10 mouse cellular contexts compared by ENCODE assay signal in genomic region chr3:53465330-53465729, GRCm38 (mm10). TPM values are rescaled to one million over a fixed set of nuclear protein-coding genes. Genes with fewer than 3 reads are reported as not detected.
DNase-seq lines count a peak whose midpoint lies in the region; ATAC-seq lines count a peak whose summit lies in the region.
"Had no signal": no experiment of that assay in that cellular context is flagged by ENCODE, and none has a peak within 500 bp of the region (broad histone marks: within the 10 kb centered on the region; RNA-seq: fewer than 3 reads in every experiment).

No protein-coding gene starts in this region.

- no peak for DNase-seq in heart, postnatal 25 days (ENCODE audit: low spot score)
- DNase-seq in MEL-GATA-1-ER (ENCODE audit: extremely low read depth, low read depth), result peak; percentile 13
- no peak for DNase-seq in hindbrain, embryonic 11.5 days (ENCODE audit: low spot score)
- no peak for DNase-seq in midbrain, embryonic 11.5 days (ENCODE audit: low spot score, missing footprints)
- no peak for DNase-seq in right cerebral cortex, postnatal 25 days
- DNase-seq in thymus, postnatal 25 days, result no peak
- DNase-seq in gastrocnemius, postnatal 4 days (ENCODE audit: low spot score in 2 of 2), result no peak

- intact Hi-C loops in heart, postnatal 25 days (cut with DNase I), result no loop called here

- no peaks in the 10 kb centered on the region for H3K9me3 ChIP-seq in heart, embryonic 16.5 days (replicated peaks; ENCODE audit: control insufficient read depth, low read length)
- H3K9me3 ChIP-seq in hindbrain, embryonic 11.5 days (ENCODE audit: control insufficient read depth, low read length), result no peaks in the 10 kb centered on the region
- H3K9me3 ChIP-seq in midbrain, embryonic 11.5 days (ENCODE audit: control insufficient read depth, low read length), result no peaks in the 10 kb centered on the region

- H3K4me2 ChIP-seq in heart, embryonic 16.5 days (ENCODE audit: low read depth, low read length), result peak overlapping the region; percentile 91
- peak overlapping the region; percentile 42 for H3K4me2 ChIP-seq in hindbrain, embryonic 11.5 days (replicated peaks; ENCODE audit: low read depth, low read length)
- H3K4me2 ChIP-seq in midbrain, embryonic 11.5 days, result peak overlapping the region; percentile 79

- H3K4me3 ChIP-seq in heart, embryonic 16.5 days (ENCODE audit: low read length), result peak overlapping the region; percentile 6
- H3K4me3 ChIP-seq in hindbrain, embryonic 11.5 days (ENCODE audit: low read depth, low read length), result peak overlapping the region; percentile 66
- H3K4me3 ChIP-seq in midbrain, embryonic 11.5 days (ENCODE audit: low read depth, low read length), result peak overlapping the region; percentile 64

- peak overlapping the region; percentile 29; the same call in 1 of the 2 replicates for H3K9ac ChIP-seq in heart, embryonic 16.5 days (ENCODE audit: low read length)
- no peak overlapping the region for H3K9ac ChIP-seq in hindbrain, embryonic 11.5 days (ENCODE audit: low read depth, low read length)
- 0 out of 2 replicates have a peak overlapping the region, but pooled peaks have one; percentile 18 for H3K9ac ChIP-seq in midbrain, embryonic 11.5 days (ENCODE audit: low read length)

- WGBS in heart, embryonic 16.5 days, result 30% methylated on average over 6 of the region's 6 CpGs
- WGBS in hindbrain, embryonic 11.5 days, result 70% methylated on average over 6 of the region's 6 CpGs
- 77% methylated on average over 6 of the region's 6 CpGs for WGBS in midbrain, embryonic 11.5 days

- peaks cover 23% of the 10 kb centered on the region for H3K4me1 ChIP-seq in heart, embryonic 16.5 days (ENCODE audit: control insufficient read depth, insufficient read depth, low read length)
- peaks cover 7% of the 10 kb centered on the region; the same call in 1 of the 2 replicates for H3K4me1 ChIP-seq in hindbrain, embryonic 11.5 days (replicated peaks; ENCODE audit: control insufficient read depth, insufficient read depth, low read length)
- peaks cover 14% of the 10 kb centered on the region for H3K4me1 ChIP-seq in midbrain, embryonic 11.5 days (ENCODE audit: control insufficient read depth, insufficient read depth, low read length)

- H3K27me3 ChIP-seq in heart, embryonic 16.5 days (ENCODE audit: control insufficient read depth, insufficient read depth, low read length), result no peaks in the 10 kb centered on the region
- H3K27me3 ChIP-seq in hindbrain, embryonic 11.5 days (ENCODE audit: control insufficient read depth, insufficient read depth, low read length), result no peaks in the 10 kb centered on the region
- no peaks in the 10 kb centered on the region for H3K27me3 ChIP-seq in midbrain, embryonic 11.5 days (ENCODE audit: control insufficient read depth, insufficient read depth, low read length)
- H3K27me3 ChIP-seq: Patski had no signal

- no peak overlapping the region for H3K27ac ChIP-seq in heart, embryonic 16.5 days (ENCODE audit: low read length)
- no peak overlapping the region for H3K27ac ChIP-seq in hindbrain, embryonic 11.5 days (ENCODE audit: low read depth, low read length)
- H3K27ac ChIP-seq in midbrain, embryonic 11.5 days (ENCODE audit: low read depth, low read length), result no peak overlapping the region

- 0 out of 2 replicates have a peak, but pooled peaks cover 9% of the 10 kb centered on the region for H3K36me3 ChIP-seq in heart, embryonic 16.5 days (ENCODE audit: control insufficient read depth, insufficient read depth)
- no peaks in the 10 kb centered on the region for H3K36me3 ChIP-seq in hindbrain, embryonic 11.5 days (ENCODE audit: control insufficient read depth, insufficient read depth, low read length)
- no peaks in the 10 kb centered on the region for H3K36me3 ChIP-seq in midbrain, embryonic 11.5 days (ENCODE audit: control insufficient read depth, insufficient read depth, low read length)

- ATAC-seq in heart, embryonic 16.5 days (replicated peaks; ENCODE audit: extremely low read depth, insufficient read depth, low FRiP score), result no peak
- ATAC-seq in hindbrain, embryonic 11.5 days (ENCODE audit: low FRiP score), result no peak
- no peak for ATAC-seq in midbrain, embryonic 11.5 days (ENCODE audit: low FRiP score)
- ATAC-seq: Patski had no signal

RNA-seq across cellular contexts. Expression of gene Proser1, which starts 1.9 kb away (rescaled TPM):
- 11.2 and 11.7 TPM in 2 replicates for polyA plus RNA-seq in heart, embryonic 16.5 days (2015; fragmentation: Nextera tagmentation; extraction: Ambion mirVana)
- total RNA-seq in heart, postnatal 25 days (2021), result 1 to 10 TPM; 8.8 to 9.7 TPM
- polyA plus RNA-seq in hindbrain, embryonic 11.5 days (2014; fragmentation: Nextera tagmentation; extraction: Ambion mirVana), result 25.5 and 30.2 TPM in 2 replicates
- 20.7 and 24.1 TPM in 2 replicates for polyA plus RNA-seq in midbrain, embryonic 11.5 days (2014; fragmentation: Nextera tagmentation; extraction: Ambion mirVana)
- 10 to 100 TPM; 14.8 to 19.7 TPM for total RNA-seq in gastrocnemius, postnatal 4 days (2021)

RNA-seq across cellular contexts. Expression of gene Nhlrc3, which starts 2.2 kb away (rescaled TPM):
- 6.0 and 6.4 TPM in 2 replicates for polyA plus RNA-seq in heart, embryonic 16.5 days (2015; fragmentation: Nextera tagmentation; extraction: Ambion mirVana)
- total RNA-seq in heart, postnatal 25 days (2021), result 1 to 10 TPM; 4.9 TPM
- 8.2 and 9.6 TPM in 2 replicates for polyA plus RNA-seq in hindbrain, embryonic 11.5 days (2014; fragmentation: Nextera tagmentation; extraction: Ambion mirVana)
- 8.7 and 9.7 TPM in 2 replicates for polyA plus RNA-seq in midbrain, embryonic 11.5 days (2014; fragmentation: Nextera tagmentation; extraction: Ambion mirVana)
- total RNA-seq in gastrocnemius, postnatal 4 days (2021), result 1 to 10 TPM; 7.3 to 7.9 TPM

RNA-seq across cellular contexts. Expression of gene Stoml3, which starts 23.1 kb away (rescaled TPM):
- polyA plus RNA-seq in heart, embryonic 16.5 days (2015; fragmentation: Nextera tagmentation; extraction: Ambion mirVana), result 0.10 TPM in 1 of 2 replicates, not detected in the other
- total RNA-seq in heart, postnatal 25 days (2021), result not detected
- not detected in 2 replicates for polyA plus RNA-seq in hindbrain, embryonic 11.5 days (2014; fragmentation: Nextera tagmentation; extraction: Ambion mirVana)
- not detected in 2 replicates for polyA plus RNA-seq in midbrain, embryonic 11.5 days (2014; fragmentation: Nextera tagmentation; extraction: Ambion mirVana)
- total RNA-seq in gastrocnemius, postnatal 4 days (2021), result not detected
- polyA plus RNA-seq: urinary bladder, adult 2 months had no signal

Comparison
In these comparisons a context has a peak if more than half of its experiments do, and no peak if none do; other contexts are left out.
1. H3K4me3 ChIP-seq: peak in every context shown above with its lines; median percentile 66 in hindbrain, embryonic 11.5 days; 64 in midbrain, embryonic 11.5 days; 6 in heart, embryonic 16.5 days.